Comparison of ENCODE assay signal across 11 mouse cellular contexts in the genomic region with DNA sequence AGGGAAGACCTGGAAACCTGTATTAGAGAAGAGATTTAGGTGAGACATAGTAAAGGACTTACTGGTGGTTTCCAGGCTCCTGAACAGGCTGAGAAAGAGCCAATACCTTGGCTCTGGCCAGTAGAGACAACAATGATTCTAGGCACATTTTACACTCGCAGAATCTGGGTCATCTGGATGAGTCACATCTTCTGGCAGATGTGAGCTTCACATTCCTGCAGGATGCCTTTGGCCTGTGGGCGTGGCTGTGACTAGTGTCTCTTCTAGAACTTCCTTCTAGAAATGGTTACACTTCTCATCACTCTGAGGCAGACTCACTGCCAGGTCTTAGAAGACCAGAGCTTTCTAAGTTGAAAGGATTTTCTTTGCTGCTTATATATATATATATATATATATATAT.
DNase-seq lines count a peak whose midpoint lies in the region; ATAC-seq lines count a peak whose summit lies in the region.
"Had no signal": no experiment of that assay in that cellular context is flagged by ENCODE, and none has a peak within 500 bp of the region (broad histone marks: within the 10 kb centered on the region; RNA-seq: fewer than 3 reads in every experiment).

No protein-coding gene starts in this region.

- H3K27me3 ChIP-seq in midbrain, embryonic 11.5 days (ENCODE audit: control insufficient read depth, insufficient read depth, low read length), result no peaks in the 10 kb centered on the region
- H3K27me3 ChIP-seq: hindbrain, embryonic 15.5 days had no signal

- ATAC-seq in midbrain, embryonic 11.5 days (ENCODE audit: low FRiP score), result no peak

- H3K4me3 ChIP-seq in midbrain, embryonic 11.5 days (ENCODE audit: low read depth, low read length), result no peak overlapping the region
- H3K4me3 ChIP-seq: heart, adult 2 months; hindbrain, embryonic 15.5 days had no signal

- no peaks in the 10 kb centered on the region for H3K36me3 ChIP-seq in midbrain, embryonic 11.5 days (ENCODE audit: control insufficient read depth, insufficient read depth, low read length)
- H3K36me3 ChIP-seq: hindbrain, embryonic 15.5 days had no signal

- no peak overlapping the region for H3K9ac ChIP-seq in midbrain, embryonic 11.5 days (ENCODE audit: low read length)

- DNase-seq in kidney, adult 9 months, result peak; percentile 42
- DNase-seq in kidney, adult 18-20 months, result no peak
- DNase-seq in 416B (ENCODE audit: low read depth) (peak; percentile 13), R1 (ENCODE audit: low read depth, low spot score) (peak; percentile 14)
- peak; percentile 38 for DNase-seq in gastrocnemius, postnatal 25 days
- no peak for DNase-seq in T-cell, adult 2 months (ENCODE audit: low spot score)
- DNase-seq in midbrain, embryonic 11.5 days (ENCODE audit: low spot score, missing footprints), result no peak
- no peak for DNase-seq in c-Kit-positive CD71-positive TER-119-positive erythroid progenitor cells, embryonic 14.5 days (ENCODE audit: low spot score)

- H3K4me1 ChIP-seq in midbrain, embryonic 11.5 days (ENCODE audit: control insufficient read depth, insufficient read depth, low read length), result no peaks in the 10 kb centered on the region

- no peaks in the 10 kb centered on the region for H3K9me3 ChIP-seq in midbrain, embryonic 11.5 days (ENCODE audit: control insufficient read depth, low read length)
- H3K9me3 ChIP-seq: hindbrain, embryonic 15.5 days had no signal

- WGBS in midbrain, embryonic 11.5 days, result 81% methylated on average over 2 of the region's 2 CpGs

- H3K4me2 ChIP-seq in midbrain, embryonic 11.5 days, result no peak overlapping the region
- H3K4me2 ChIP-seq: hindbrain, embryonic 15.5 days had no signal

- no peak overlapping the region for H3K27ac ChIP-seq in midbrain, embryonic 11.5 days (ENCODE audit: low read depth, low read length)
- H3K27ac ChIP-seq: heart, adult 2 months; stomach, postnatal 0 days had no signal

Comparison
In these comparisons a context has a peak if more than half of its experiments do, and no peak if none do; other contexts are left out.
1. DNase-seq: peak in kidney, adult 9 months (single experiment), 416B (single experiment), R1 (single experiment) and gastrocnemius, postnatal 25 days (single experiment); none in kidney, adult 18-20 months (single experiment), T-cell, adult 2 months (single experiment), midbrain, embryonic 11.5 days (single experiment) and c-Kit-positive CD71-positive TER-119-positive erythroid progenitor cells, embryonic 14.5 days (single experiment).